Mouse (Mus musculus): ENCODE measurements at regions not wholly inside any gene's neighbourhood (a gene's known extent, or its start where the extent isn't known, plus 50 kb on each side); places are given as distances from the start of the nearest gene placed in this dataset.

DNA sequence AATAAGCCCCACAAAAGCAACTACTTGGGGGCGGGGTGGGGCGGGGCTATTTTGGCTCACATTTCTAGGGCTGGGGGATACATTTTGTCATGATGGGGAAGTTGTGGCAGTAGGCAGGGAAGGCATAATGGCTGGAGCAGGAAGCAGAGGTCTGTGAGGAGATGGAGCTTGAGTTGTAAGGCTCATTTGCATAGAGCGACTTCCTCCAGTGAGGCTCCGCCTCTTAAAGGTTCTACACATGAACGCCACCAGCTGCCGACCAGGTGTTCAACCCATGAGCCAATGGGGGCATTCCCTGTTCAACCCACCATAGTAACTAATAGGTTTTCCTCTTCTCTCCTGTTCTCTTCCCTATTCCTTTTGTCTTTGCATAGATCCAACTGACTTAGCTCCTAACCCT, 302.1 kb upstream of the 4931429L15Rik start:
- no peak for DNase-seq (ENCODE audit: low read depth)
- TF ChIP-seq POLR2A (IDR thresholded peaks at IDR 0.05; ENCODE audit: borderline replicate concordance, extremely low read depth, insufficient read depth, insufficient read length, poor library complexity, severe bottlenecking) (no peak), CTCF (IDR thresholded peaks at IDR 0.05; ENCODE audit: borderline replicate concordance, extremely low read depth, insufficient read depth, insufficient read length) (no peak)

DNA sequence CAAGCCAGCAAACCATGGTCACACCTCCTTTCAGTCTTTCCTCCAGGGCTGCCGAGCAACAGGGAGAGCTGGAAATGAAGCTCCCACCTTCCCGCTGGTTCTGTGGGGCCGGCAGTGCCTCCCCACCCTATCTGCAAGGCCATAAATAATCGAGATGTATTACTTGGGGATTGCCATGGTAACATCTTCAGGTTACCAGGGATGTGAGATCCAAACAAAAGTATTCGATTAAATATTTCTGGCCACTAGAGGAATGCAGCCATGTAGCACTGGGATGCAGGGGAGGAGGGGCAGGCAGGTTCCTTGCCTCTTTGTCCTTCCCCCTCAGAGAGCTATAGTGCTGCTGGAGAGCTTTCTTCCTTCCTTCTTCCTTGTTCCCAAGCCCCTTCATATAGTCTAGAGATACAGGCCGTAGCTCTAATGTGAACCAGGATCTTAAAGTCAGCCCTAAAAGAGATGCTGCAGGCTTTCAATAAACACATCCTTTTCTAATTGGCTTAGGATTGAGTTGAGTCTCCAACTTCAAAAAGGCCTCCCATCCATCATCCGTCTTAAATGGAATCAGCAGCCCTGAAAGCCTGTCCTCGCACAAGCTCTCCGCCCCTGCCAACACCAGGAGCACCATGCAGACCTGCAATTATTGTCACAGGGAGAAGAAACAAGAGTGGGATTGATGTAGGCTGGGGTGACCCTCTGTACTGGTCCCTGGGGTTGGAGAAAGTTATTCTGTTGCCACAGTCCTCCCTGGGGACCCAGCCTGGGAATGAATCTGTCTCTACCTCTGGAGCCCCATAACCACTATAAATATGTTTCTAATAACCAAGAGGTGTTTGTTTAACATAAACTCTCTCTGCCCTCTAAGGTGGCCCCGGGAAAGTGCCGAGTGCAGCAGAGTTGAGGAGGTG, 290.6 kb upstream of the 4931429L15Rik start:
- peak; percentile 64 for DNase-seq (ENCODE audit: low read depth)
- TF ChIP-seq POLR2A (IDR thresholded peaks at IDR 0.05; ENCODE audit: borderline replicate concordance, extremely low read depth, insufficient read depth, insufficient read length, poor library complexity, severe bottlenecking) (no peak), CTCF (IDR thresholded peaks at IDR 0.05; ENCODE audit: borderline replicate concordance, extremely low read depth, insufficient read depth, insufficient read length) (no peak)

DNA sequence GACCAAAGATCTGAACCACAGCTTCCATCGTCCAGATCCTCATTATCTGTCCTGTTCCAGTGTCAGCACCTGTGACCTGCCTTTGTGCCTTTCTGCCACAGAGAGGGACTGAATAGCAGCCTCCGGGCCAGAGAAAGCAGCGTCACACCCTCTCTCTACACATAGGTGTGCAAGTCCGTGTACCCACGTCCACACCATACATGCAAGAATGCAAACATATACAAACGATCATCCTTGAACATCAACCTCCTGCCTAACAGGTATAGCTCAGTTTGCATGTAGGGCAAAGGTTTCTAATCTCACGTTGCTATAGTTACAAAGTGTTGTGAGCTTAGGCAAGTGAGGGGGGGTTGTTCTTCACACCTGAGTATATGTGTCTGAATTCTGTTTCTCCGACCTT, 288.9 kb upstream of the 4931429L15Rik start:
- TF ChIP-seq CTCF (IDR thresholded peaks at IDR 0.05; ENCODE audit: borderline replicate concordance, extremely low read depth, insufficient read depth, insufficient read length) = no peak
- no peak for TF ChIP-seq POLR2A (IDR thresholded peaks at IDR 0.05; ENCODE audit: borderline replicate concordance, extremely low read depth, insufficient read depth, insufficient read length, poor library complexity, severe bottlenecking)
- DNase-seq (ENCODE audit: low read depth) = no peak

DNA sequence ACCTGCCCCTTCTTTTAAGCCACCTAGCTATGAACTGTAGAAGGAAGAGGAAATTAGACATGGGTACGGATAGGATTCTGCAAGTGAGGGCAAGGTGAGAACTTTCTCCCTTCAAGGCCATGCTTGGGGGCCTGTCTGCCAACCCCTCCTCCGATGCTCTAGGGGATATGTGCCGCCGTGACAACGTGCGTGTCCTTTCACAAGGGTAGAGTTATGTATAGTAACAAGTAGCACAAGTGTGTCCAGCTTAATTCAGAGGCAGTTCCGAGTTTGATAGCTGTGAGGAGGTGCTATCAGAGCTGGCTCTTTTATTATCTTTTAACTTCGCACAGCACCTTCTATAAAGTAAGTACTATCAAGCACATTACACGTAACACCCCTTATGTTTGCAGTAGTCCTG, 281.0 kb upstream of the 4931429L15Rik start:
- TF ChIP-seq POLR2A (IDR thresholded peaks at IDR 0.05; ENCODE audit: borderline replicate concordance, extremely low read depth, insufficient read depth, insufficient read length, poor library complexity, severe bottlenecking) = no peak
- TF ChIP-seq CTCF (IDR thresholded peaks at IDR 0.05; ENCODE audit: borderline replicate concordance, extremely low read depth, insufficient read depth, insufficient read length) = no peak
- DNase-seq (ENCODE audit: low read depth) = no peak

DNA sequence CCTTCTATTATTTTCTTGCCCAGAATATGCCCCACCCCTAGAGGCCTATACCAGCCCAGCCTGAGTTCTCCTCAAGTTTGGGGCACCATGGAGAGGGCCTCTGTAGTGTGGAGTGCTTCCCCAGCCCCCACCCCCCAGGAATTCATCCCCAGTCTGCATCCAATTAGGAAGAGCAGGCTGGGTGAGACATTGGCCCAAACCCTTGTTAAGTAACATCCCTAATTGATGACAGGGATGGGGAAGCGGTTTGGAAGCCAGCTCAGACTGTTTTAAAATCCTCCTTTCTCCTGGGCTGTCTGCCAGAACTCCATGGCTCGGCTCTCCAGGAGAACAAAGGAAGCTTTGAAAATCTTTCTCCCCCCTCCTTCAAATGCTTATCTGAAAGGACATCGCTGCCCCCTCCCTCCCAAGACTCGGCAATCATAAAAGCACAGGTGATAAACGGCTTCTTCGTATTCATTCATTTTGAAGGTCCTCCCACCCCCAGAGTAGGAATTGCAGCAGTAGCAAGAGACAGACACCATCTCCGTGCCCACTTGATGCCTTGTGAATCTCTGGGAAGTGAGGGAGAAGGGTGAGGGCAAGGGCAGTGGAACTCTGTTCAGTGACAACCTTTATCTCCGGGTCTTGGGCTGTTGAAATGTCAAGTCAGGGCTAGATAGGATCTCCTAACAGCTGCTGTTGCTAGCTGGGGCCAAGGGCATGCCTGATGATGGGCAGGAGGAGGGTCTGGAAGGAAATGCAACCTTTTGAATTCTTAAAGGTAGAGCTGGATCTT, 280.3 kb upstream of the 4931429L15Rik start:
- TF ChIP-seq POLR2A (IDR thresholded peaks at IDR 0.05; ENCODE audit: borderline replicate concordance, extremely low read depth, insufficient read depth, insufficient read length, poor library complexity, severe bottlenecking) (no peak), CTCF (IDR thresholded peaks at IDR 0.05; ENCODE audit: borderline replicate concordance, extremely low read depth, insufficient read depth, insufficient read length) (no peak)
- peak; percentile 96 for DNase-seq (ENCODE audit: low read depth)

DNA sequence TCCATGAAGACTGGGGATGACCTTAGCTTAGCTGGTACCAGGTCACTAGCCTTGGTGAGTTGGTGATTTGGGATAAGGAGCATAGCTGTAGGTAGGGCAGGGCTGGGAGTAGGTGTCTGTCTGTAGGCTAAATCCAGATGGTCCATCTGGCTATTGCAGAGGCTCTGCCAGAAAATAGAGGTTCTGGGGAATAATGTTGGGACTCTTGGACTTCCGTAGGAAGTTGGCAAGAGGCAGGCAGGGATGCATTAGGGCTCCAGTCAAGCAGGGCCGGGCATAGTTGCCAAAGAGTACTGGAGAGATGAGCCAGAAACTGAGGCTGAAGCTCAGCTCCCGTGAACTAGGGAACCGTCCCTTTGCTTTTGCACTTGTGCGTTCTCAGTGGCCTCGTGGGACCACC, 278.7 kb upstream of the 4931429L15Rik start:
- TF ChIP-seq CTCF (IDR thresholded peaks at IDR 0.05; ENCODE audit: borderline replicate concordance, extremely low read depth, insufficient read depth, insufficient read length) (no peak), POLR2A (IDR thresholded peaks at IDR 0.05; ENCODE audit: borderline replicate concordance, extremely low read depth, insufficient read depth, insufficient read length, poor library complexity, severe bottlenecking) (no peak)
- DNase-seq (ENCODE audit: low read depth) = no peak

DNA sequence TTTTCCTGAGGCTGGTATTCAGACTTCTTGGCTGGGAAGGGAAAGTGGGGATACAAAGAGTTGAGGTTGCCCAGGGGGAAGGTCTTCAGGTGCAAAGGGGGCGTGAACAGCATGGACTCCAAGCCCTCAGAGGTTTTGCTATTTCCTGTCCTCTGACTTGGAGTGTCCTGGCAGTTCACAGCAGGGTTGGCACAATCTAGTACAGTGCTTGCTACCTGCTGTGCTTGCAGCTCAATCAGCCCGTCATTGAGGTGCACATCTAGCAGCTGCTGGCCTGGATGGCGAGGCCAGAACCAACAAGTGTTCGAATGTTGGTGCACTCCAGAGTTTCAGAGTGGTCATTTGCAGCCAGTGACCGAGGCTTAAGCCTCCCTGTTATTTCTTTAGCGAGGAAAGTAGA, 273.7 kb upstream of the 4931429L15Rik start:
- DNase-seq (ENCODE audit: low read depth) = no peak
- no peak for TF ChIP-seq POLR2A (IDR thresholded peaks at IDR 0.05; ENCODE audit: borderline replicate concordance, extremely low read depth, insufficient read depth, insufficient read length, poor library complexity, severe bottlenecking)
- TF ChIP-seq CTCF (IDR thresholded peaks at IDR 0.05; ENCODE audit: borderline replicate concordance, extremely low read depth, insufficient read depth, insufficient read length) = no peak

DNA sequence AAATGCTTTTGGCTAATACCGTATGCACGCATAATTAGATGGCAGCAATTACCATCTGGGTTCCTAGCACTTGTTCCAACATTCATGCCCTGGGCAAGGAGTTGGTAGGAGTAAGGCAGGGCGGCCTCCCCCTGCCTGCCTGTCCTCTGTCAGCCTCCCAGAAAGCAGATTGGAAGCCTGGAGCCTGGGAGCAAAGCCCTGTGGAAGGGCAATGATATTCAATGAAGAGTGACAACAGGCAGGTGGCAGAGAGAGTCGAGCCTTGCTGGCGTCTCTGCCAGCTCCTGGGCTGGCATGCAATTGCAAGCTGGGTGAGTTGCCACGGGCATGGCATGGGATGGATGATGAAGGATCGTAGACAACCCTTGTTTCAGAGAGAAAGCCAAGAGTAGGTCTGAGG, 273.1 kb upstream of the 4931429L15Rik start:
- no peak for TF ChIP-seq POLR2A (IDR thresholded peaks at IDR 0.05; ENCODE audit: borderline replicate concordance, extremely low read depth, insufficient read depth, insufficient read length, poor library complexity, severe bottlenecking)
- no peak for TF ChIP-seq CTCF (IDR thresholded peaks at IDR 0.05; ENCODE audit: borderline replicate concordance, extremely low read depth, insufficient read depth, insufficient read length)
- DNase-seq (ENCODE audit: low read depth) = peak; percentile 79

DNA sequence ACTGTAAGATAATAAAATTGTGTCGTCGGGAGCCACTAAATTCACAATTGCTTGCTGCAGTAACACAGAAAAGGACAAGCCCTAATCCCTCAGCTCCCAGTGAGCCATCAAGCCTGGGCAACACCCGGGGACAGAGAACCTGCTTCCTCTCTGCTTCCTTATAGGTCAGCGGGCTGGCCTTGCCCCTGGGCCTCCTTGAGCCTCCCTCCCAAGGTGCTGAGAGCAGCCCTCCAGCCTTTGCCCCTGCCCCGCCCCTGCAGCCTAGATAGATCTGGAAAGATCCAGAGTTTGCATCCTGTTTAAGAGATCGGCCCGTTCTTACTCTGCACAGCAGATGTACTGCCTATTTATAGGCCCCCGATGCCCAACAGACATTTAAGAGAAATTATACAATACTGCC, 267.0 kb upstream of the 4931429L15Rik start:
- no peak for TF ChIP-seq CTCF (IDR thresholded peaks at IDR 0.05; ENCODE audit: borderline replicate concordance, extremely low read depth, insufficient read depth, insufficient read length)
- TF ChIP-seq POLR2A (IDR thresholded peaks at IDR 0.05; ENCODE audit: borderline replicate concordance, extremely low read depth, insufficient read depth, insufficient read length, poor library complexity, severe bottlenecking) = no peak
- no peak for DNase-seq (ENCODE audit: low read depth)

DNA sequence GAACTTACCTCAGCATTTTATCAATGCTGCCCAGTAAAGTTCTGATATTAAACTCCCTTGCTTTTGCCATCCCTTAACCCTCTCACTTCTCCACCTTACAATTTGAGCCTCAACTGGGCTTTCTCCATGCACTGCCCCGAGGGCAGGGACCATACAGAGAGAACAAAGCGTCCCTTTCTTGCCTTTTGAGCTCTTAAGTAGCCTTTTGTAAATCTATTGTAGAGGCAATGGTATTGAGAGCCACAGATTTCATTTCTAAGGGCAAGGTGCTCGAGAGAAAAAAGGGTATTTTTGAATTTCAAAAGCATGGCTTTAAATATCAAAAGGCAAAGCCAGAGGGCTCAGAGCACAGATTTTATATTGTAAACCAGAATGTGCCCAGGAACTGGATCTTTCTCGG, 262.1 kb upstream of the 4931429L15Rik start:
- TF ChIP-seq POLR2A (IDR thresholded peaks at IDR 0.05; ENCODE audit: borderline replicate concordance, extremely low read depth, insufficient read depth, insufficient read length, poor library complexity, severe bottlenecking) (no peak), CTCF (IDR thresholded peaks at IDR 0.05; ENCODE audit: borderline replicate concordance, extremely low read depth, insufficient read depth, insufficient read length) (no peak)
- no peak for DNase-seq (ENCODE audit: low read depth)

DNA sequence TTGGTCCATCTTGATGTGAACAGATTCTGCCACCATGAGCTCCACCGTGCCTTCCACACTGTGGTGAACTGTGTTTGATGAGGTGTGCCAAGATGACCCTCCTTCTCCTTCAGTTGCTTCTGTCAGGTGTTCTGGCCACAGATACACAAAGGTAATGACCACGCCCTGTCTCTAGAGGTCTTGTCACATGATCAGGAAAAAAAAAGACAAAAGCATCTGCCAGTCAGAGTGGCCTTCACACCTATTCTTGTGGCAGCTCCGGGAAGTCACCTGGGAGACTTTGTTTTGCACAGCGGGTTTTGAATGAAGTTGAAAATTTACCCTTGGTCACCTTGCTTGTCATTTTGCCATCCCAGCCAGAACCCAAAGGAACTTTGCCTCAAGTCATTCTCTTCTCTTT, 242.5 kb upstream of the 4931429L15Rik start:
- DNase-seq (ENCODE audit: low read depth) = no peak
- TF ChIP-seq POLR2A (IDR thresholded peaks at IDR 0.05; ENCODE audit: borderline replicate concordance, extremely low read depth, insufficient read depth, insufficient read length, poor library complexity, severe bottlenecking) (no peak), CTCF (IDR thresholded peaks at IDR 0.05; ENCODE audit: borderline replicate concordance, extremely low read depth, insufficient read depth, insufficient read length) (no peak)

All from brain, embryonic 14.5 days (tissue).